Mouse (Mus musculus) heart, embryonic 12.5 days (tissue): ENCODE measurements around the gene Slc22a23. TPM values are rescaled to one million over a fixed set of nuclear protein-coding genes. Genes with fewer than 3 reads are reported as not detected.

Experiments used
- ATAC-seq: fragments of 200-750 bp; cut with Nextera tagmentation; 2 replicates; pipeline ENCODE4 v1.8.0; 2017; ENCODE audit warnings: moderate TSS enrichment, moderate library complexity; ENCODE audit not compliant: insufficient number of reproducible peaks, low FRiP score
- H3K27ac ChIP-seq: fragments of 300-500 bp; sonication (generic); 2 replicates; pipeline ENCODE4 v1.5.1; 2016; ENCODE audit warnings: mild to moderate bottlenecking, moderate library complexity; ENCODE audit not compliant: poor library complexity, severe bottlenecking
- H3K27me3 ChIP-seq: fragments of 300-500 bp; sonication (generic); replicated peaks from 2 replicates; pipeline ENCODE4 v1.6.1; 2016; ENCODE audit warnings: mild to moderate bottlenecking, moderate library complexity
- H3K36me3 ChIP-seq: fragments of 300-500 bp; sonication (generic); 2 replicates; pipeline ENCODE4 v1.6.1; 2016; ENCODE audit warnings: mild to moderate bottlenecking, moderate library complexity
- H3K4me1 ChIP-seq: fragments of 300-500 bp; sonication (generic); replicated peaks from 2 replicates; pipeline ENCODE4 v1.6.1; 2016; ENCODE audit warnings: mild to moderate bottlenecking
- H3K4me2 ChIP-seq: fragments of 300-500 bp; sonication (generic); 2 replicates; pipeline ENCODE4 v1.6.1; 2016; ENCODE audit warnings: mild to moderate bottlenecking, moderate library complexity
- H3K4me3 ChIP-seq: fragments of 300-500 bp; sonication (generic); 2 replicates; pipeline ENCODE4 v1.5.1; 2016; ENCODE audit warnings: mild to moderate bottlenecking
- H3K9ac ChIP-seq: fragments of 300-500 bp; sonication (generic); 2 replicates; pipeline ENCODE4 v1.6.1; 2016; ENCODE audit warnings: mild to moderate bottlenecking, moderate library complexity
- H3K9me3 ChIP-seq: fragments of 300-500 bp; sonication (generic); replicated peaks from 2 replicates; pipeline ENCODE4 v1.6.1; 2016; ENCODE audit warnings: mild to moderate bottlenecking, moderate library complexity
- WGBS: fragments of 180-500 bp; shearing (Covaris S2); methylation state at CpG from one replicate; pipeline ENCODE4 v1.1.7; 2016; 5-methylcytosine and 5-hydroxymethylcytosine counted together
- polyA plus RNA-seq: library from polyadenylated mRNA; unstranded; fragments of >200 nt; fragmentation: Nextera tagmentation; extraction: Ambion mirVana; gene quantifications from 2 replicates; pipeline ENCODE4 v1.2.1, GENCODE M21; 2016

The Slc22a23 gene
- polyA plus RNA-seq, 1 experiment from 2014 or later = 10.0 TPM

GRCm38 (mm10) chr13:34148181-34148580 lies 196.8 kb downstream of the Slc22a23 start:
- no peaks in the 10 kb centered on the region for H3K36me3 ChIP-seq
- 0 out of 2 replicates have a peak overlapping the region, but pooled peaks have one; percentile 62 for H3K4me2 ChIP-seq
- WGBS = 73% methylated on average over 3 of the region's 3 CpGs
- no peaks in the 10 kb centered on the region for H3K9me3 ChIP-seq
- peaks cover 33% of the 10 kb centered on the region for H3K4me1 ChIP-seq
- 0 out of 2 replicates have a peak overlapping the region, but pooled peaks have one; percentile 61 for H3K27ac ChIP-seq
- H3K9ac ChIP-seq = no peak overlapping the region
- no peaks in the 10 kb centered on the region for H3K27me3 ChIP-seq
- ATAC-seq = no peak
- H3K4me3 ChIP-seq = no peak overlapping the region

- H3K36me3 ChIP-seq = no peaks in the 10 kb centered on the region
- H3K27ac ChIP-seq = no peak overlapping the region
- H3K4me2 ChIP-seq = no peak overlapping the region
- H3K9me3 ChIP-seq = no peaks in the 10 kb centered on the region
- ATAC-seq = no peak
- no peak overlapping the region for H3K4me3 ChIP-seq
- peaks cover 28% of the 10 kb centered on the region for H3K4me1 ChIP-seq
- no peak overlapping the region for H3K9ac ChIP-seq
- WGBS = 60% methylated on average over 3 of the region's 3 CpGs
- H3K27me3 ChIP-seq = no peaks in the 10 kb centered on the region
Measured at GRCm38 (mm10) chr13:34146916-34147315, 198.1 kb downstream of the Slc22a23 start.

GRCm38 (mm10) chr13:34143389-34143788 lies 201.6 kb downstream of the Slc22a23 start:
- no peak overlapping the region for H3K9ac ChIP-seq
- H3K27me3 ChIP-seq = no peaks in the 10 kb centered on the region
- no peak for ATAC-seq
- no peak overlapping the region for H3K4me3 ChIP-seq
- WGBS = 72% methylated on average over 5 of the region's 5 CpGs
- no peak overlapping the region for H3K4me2 ChIP-seq
- no peaks in the 10 kb centered on the region for H3K9me3 ChIP-seq
- H3K36me3 ChIP-seq = no peaks in the 10 kb centered on the region
- H3K4me1 ChIP-seq = peaks cover 8% of the 10 kb centered on the region
- H3K27ac ChIP-seq = no peak overlapping the region

GRCm38 (mm10) chr13:34136605-34137004 lies 208.4 kb downstream of the Slc22a23 start:
- Histone ChIP-seq H3K4me1 (peaks cover 15% of the 10 kb centered on the region), H3K4me3 (no peak overlapping the region), H3K4me2 (no peak overlapping the region), H3K27me3 (peaks cover 23% of the 10 kb centered on the region), H3K27ac (no peak overlapping the region), H3K9me3 (no peaks in the 10 kb centered on the region), H3K9ac (no peak overlapping the region), H3K36me3 (no peaks in the 10 kb centered on the region)
- 79% methylated on average over 7 of the region's 7 CpGs for WGBS
- no peak for ATAC-seq

GRCm38 (mm10) chr13:34134276-34134675 lies 210.7 kb downstream of the Slc22a23 start:
- 73% methylated on average over 7 of the region's 7 CpGs for WGBS

GRCm38 (mm10) chr13:34133326-34134071 lies 211.5 kb downstream of the Slc22a23 start:
- H3K27ac ChIP-seq = no peak overlapping the region; the same call in 1 of the 2 replicates
- no peaks in the 10 kb centered on the region for H3K9me3 ChIP-seq
- peak overlapping the region; percentile 42; the same call in 1 of the 2 replicates for H3K9ac ChIP-seq
- H3K36me3 ChIP-seq = no peaks in the 10 kb centered on the region
- H3K4me1 ChIP-seq = peaks cover 31% of the 10 kb centered on the region
- peak overlapping the region; percentile 61 for H3K4me2 ChIP-seq
- peaks cover 23% of the 10 kb centered on the region for H3K27me3 ChIP-seq
- peak overlapping the region; percentile 24 for H3K4me3 ChIP-seq
- no peak for ATAC-seq
- WGBS = 18% methylated on average over 15 of the region's 15 CpGs

More at GRCm38 (mm10) chr13:34134276-34134675, 210.7 kb downstream of the Slc22a23 start:
- H3K9ac ChIP-seq = no peak overlapping the region
- H3K27ac ChIP-seq = no peak overlapping the region
- H3K4me2 ChIP-seq = no peak overlapping the region
- peaks cover 23% of the 10 kb centered on the region for H3K27me3 ChIP-seq
- no peaks in the 10 kb centered on the region for H3K36me3 ChIP-seq
- ATAC-seq = no peak
- no peak overlapping the region for H3K4me3 ChIP-seq
- H3K4me1 ChIP-seq = peaks cover 24% of the 10 kb centered on the region
- no peaks in the 10 kb centered on the region for H3K9me3 ChIP-seq

- 34% methylated on average over 6 of the region's 6 CpGs for WGBS
- no peak overlapping the region for H3K27ac ChIP-seq
- H3K36me3 ChIP-seq = no peaks in the 10 kb centered on the region
Measured at GRCm38 (mm10) chr13:34132875-34133274, 212.1 kb downstream of the Slc22a23 start.

GRCm38 (mm10) chr13:34132299-34132698 lies 212.7 kb downstream of the Slc22a23 start:
- Histone ChIP-seq H3K4me2 (peak overlapping the region; percentile 91), H3K4me1 (peaks cover 31% of the 10 kb centered on the region), H3K4me3 (peak overlapping the region; percentile 88), H3K36me3 (no peaks in the 10 kb centered on the region), H3K27ac (peak overlapping the region; percentile 79), H3K27me3 (peaks cover 23% of the 10 kb centered on the region), H3K9me3 (no peaks in the 10 kb centered on the region), H3K9ac (peak overlapping the region; percentile 85)
- 2% methylated on average over 15 of the region's 15 CpGs for WGBS
- ATAC-seq = no peak

More at GRCm38 (mm10) chr13:34132875-34133274, 212.1 kb downstream of the Slc22a23 start:
- H3K4me2 ChIP-seq = peak overlapping the region; percentile 91
- H3K9me3 ChIP-seq = no peaks in the 10 kb centered on the region
- peaks cover 31% of the 10 kb centered on the region for H3K4me1 ChIP-seq
- H3K27me3 ChIP-seq = peaks cover 23% of the 10 kb centered on the region
- 0 out of 2 replicates have a peak overlapping the region, but pooled peaks have one; percentile 88 for H3K4me3 ChIP-seq
- H3K9ac ChIP-seq = no peak overlapping the region
- ATAC-seq = no peak

- peak overlapping the region; percentile 79 for H3K27ac ChIP-seq
- no peaks in the 10 kb centered on the region for H3K9me3 ChIP-seq
- H3K4me3 ChIP-seq = peak overlapping the region; percentile 88
- H3K9ac ChIP-seq = peak overlapping the region; percentile 85
- peak overlapping the region; percentile 91 for H3K4me2 ChIP-seq
- 0 out of 2 replicates have a peak, but pooled peaks have one; percentile 26 for ATAC-seq
- H3K4me1 ChIP-seq = peaks cover 31% of the 10 kb centered on the region
- 2% methylated on average over 10 of the region's 10 CpGs for WGBS
- H3K36me3 ChIP-seq = no peaks in the 10 kb centered on the region
- peaks cover 23% of the 10 kb centered on the region for H3K27me3 ChIP-seq
Measured at GRCm38 (mm10) chr13:34131708-34132060, 213.3 kb downstream of the Slc22a23 start.

- Histone ChIP-seq H3K9ac (peak overlapping the region; percentile 85), H3K4me1 (peaks cover 31% of the 10 kb centered on the region), H3K4me3 (peak overlapping the region; percentile 88), H3K36me3 (0 out of 2 replicates have a peak, but pooled peaks cover 3% of the 10 kb centered on the region), H3K27ac (peak overlapping the region; percentile 79), H3K9me3 (no peaks in the 10 kb centered on the region), H3K27me3 (peaks cover 23% of the 10 kb centered on the region), H3K4me2 (peak overlapping the region; percentile 91)
- under 1% methylated on average over 24 of the region's 24 CpGs for WGBS
- peak; percentile 60 for ATAC-seq
Measured at GRCm38 (mm10) chr13:34131011-34131707, 213.8 kb downstream of the Slc22a23 start.

GRCm38 (mm10) chr13:34130226-34130731 lies 214.7 kb downstream of the Slc22a23 start, which contains the start of gene Tubb2b:
Tubb2b (minus strand) TSS chr13:34130466.
- peak; percentile 92 for ATAC-seq
- H3K27me3 ChIP-seq = peaks cover 23% of the 10 kb centered on the region
- H3K27ac ChIP-seq = peak within 1 kb of the TSS; percentile 79
- H3K9me3 ChIP-seq = no peaks in the 10 kb centered on the region
- H3K36me3 ChIP-seq = peaks cover 7% of the 10 kb centered on the region; the same call in 1 of the 2 replicates
- H3K4me3 ChIP-seq = peak within 1 kb of the TSS; percentile 88
- WGBS = under 1% methylated on average over 26 of the region's 26 CpGs
- H3K4me1 ChIP-seq = peaks cover 31% of the 10 kb centered on the region
- H3K4me2 ChIP-seq = peak within 1 kb of the TSS; percentile 91
- H3K9ac ChIP-seq = peak within 1 kb of the TSS; percentile 85
